Mouse (Mus musculus): ENCODE measurements around the gene Dnajc11. TPM values are rescaled to one million over a fixed set of nuclear protein-coding genes. Genes with fewer than 3 reads are reported as not detected.

The Dnajc11 gene
- polyA plus RNA-seq, 1 experiment from 2014 or later = 63.8 TPM

- 69% methylated on average over 4 of the region's 4 CpGs for WGBS
- Histone ChIP-seq H3K9ac (ENCODE audit: low read length) (peak overlapping the region; percentile 27; the same call in 1 of the 2 replicates), H3K27ac (ENCODE audit: low read length) (no peak overlapping the region), H3K36me3 (ENCODE audit: control insufficient read depth, insufficient read depth) (no peaks in the 10 kb centered on the region), H3K27me3 (ENCODE audit: control insufficient read depth, insufficient read depth, low read length) (0 out of 2 replicates have a peak, but pooled peaks cover 4% of the 10 kb centered on the region), H3K9me3 (replicated peaks; ENCODE audit: control insufficient read depth, low read length) (no peaks in the 10 kb centered on the region), H3K4me3 (ENCODE audit: low read length) (no peak overlapping the region), H3K4me2 (ENCODE audit: low read depth, low read length) (no peak overlapping the region), H3K4me1 (ENCODE audit: control insufficient read depth, insufficient read depth, low read length) (peaks cover 27% of the 10 kb centered on the region)
- no peak for ATAC-seq (replicated peaks; ENCODE audit: extremely low read depth, insufficient read depth, low FRiP score)
Observed at GRCm38 (mm10) chr4:152029997-152030396, 96.5 kb downstream of the Dnajc11 start.

Other genes with a start within 250 kb of the Dnajc11 start
- 141 and 142 TPM in 2 replicates for gene Camta1, start 71.8 kb upstream of the Dnajc11 start, polyA plus RNA-seq (2015; fragmentation: Nextera tagmentation; extraction: Ambion mirVana)
- 28.8 and 31.2 TPM in 2 replicates for gene Thap3, start 55.3 kb downstream of the Dnajc11 start, polyA plus RNA-seq (2015; fragmentation: Nextera tagmentation; extraction: Ambion mirVana)
- gene Phf13, start 62.6 kb downstream of the Dnajc11 start, polyA plus RNA-seq (2015; fragmentation: Nextera tagmentation; extraction: Ambion mirVana) = 15.4 and 17.1 TPM in 2 replicates
- 27.2 and 33.1 TPM in 2 replicates for gene Klhl21, start 75.1 kb downstream of the Dnajc11 start, polyA plus RNA-seq (2015; fragmentation: Nextera tagmentation; extraction: Ambion mirVana)
- gene Zbtb48, start 94.0 kb downstream of the Dnajc11 start, polyA plus RNA-seq (2015; fragmentation: Nextera tagmentation; extraction: Ambion mirVana) = 13.5 and 14.5 TPM in 2 replicates
- gene Tas1r1, start 104.9 kb downstream of the Dnajc11 start, polyA plus RNA-seq (2015; fragmentation: Nextera tagmentation; extraction: Ambion mirVana) = 0.29 and 0.39 TPM in 2 replicates
- gene Nol9, start 105.6 kb downstream of the Dnajc11 start, polyA plus RNA-seq (2015; fragmentation: Nextera tagmentation; extraction: Ambion mirVana) = 17.1 and 17.8 TPM in 2 replicates
- 11.9 and 13.4 TPM in 2 replicates for gene Plekhg5, start 138.8 kb downstream of the Dnajc11 start, polyA plus RNA-seq (2015; fragmentation: Nextera tagmentation; extraction: Ambion mirVana)
- 0.77 and 1.4 TPM in 2 replicates for gene Tnfrsf25, start 182.2 kb downstream of the Dnajc11 start, polyA plus RNA-seq (2015; fragmentation: Nextera tagmentation; extraction: Ambion mirVana)
- 1.3 and 1.5 TPM in 2 replicates for gene Espn, start 218.7 kb downstream of the Dnajc11 start, polyA plus RNA-seq (2015; fragmentation: Nextera tagmentation; extraction: Ambion mirVana)
- gene Hes2, start 225.2 kb downstream of the Dnajc11 start, polyA plus RNA-seq (2015; fragmentation: Nextera tagmentation; extraction: Ambion mirVana) = 0.14 TPM in 1 of 2 replicates, not detected in the other
- gene Acot7, start 244.4 kb downstream of the Dnajc11 start, polyA plus RNA-seq (2015; fragmentation: Nextera tagmentation; extraction: Ambion mirVana) = 67.7 and 68.0 TPM in 2 replicates

Data from heart, embryonic 16.5 days (tissue).